Mouse (Mus musculus) kidney, embryonic 15.5 days (tissue): ENCODE results near the gene Kcnip1. TPM values are rescaled to one million over a fixed set of nuclear protein-coding genes. Genes with fewer than 3 reads are reported as not detected.

Source experiments
- ATAC-seq: fragments of 200-750 bp; cut with Nextera tagmentation; replicated peaks from 2 replicates; pipeline ENCODE4 v1.8.0; 2017; ENCODE audit warnings: moderate TSS enrichment; ENCODE audit not compliant: low FRiP score
- H3K27ac ChIP-seq: fragments of 300-500 bp; sonication (generic); 2 replicates; pipeline ENCODE4 v1.5.1; 2015; ENCODE audit warnings: mild to moderate bottlenecking, inconsistent platforms
- H3K27me3 ChIP-seq: fragments of 300-500 bp; sonication (generic); 2 replicates; pipeline ENCODE4 v1.6.1; 2015; ENCODE audit warnings: inconsistent platforms
- H3K36me3 ChIP-seq: fragments of 300-500 bp; sonication (generic); 2 replicates; pipeline ENCODE4 v1.6.1; 2015; ENCODE audit warnings: inconsistent platforms
- H3K4me1 ChIP-seq: fragments of 300-500 bp; sonication (generic); 2 replicates; pipeline ENCODE4 v1.6.1; 2015; ENCODE audit warnings: inconsistent platforms
- H3K4me2 ChIP-seq: fragments of 300-500 bp; sonication (generic); 2 replicates; pipeline ENCODE4 v1.6.1; 2015; ENCODE audit warnings: moderate library complexity, mild to moderate bottlenecking, inconsistent platforms
- H3K4me3 ChIP-seq: fragments of 300-500 bp; sonication (generic); replicated peaks from 2 replicates; pipeline ENCODE4 v1.5.1; 2015; ENCODE audit warnings: mild to moderate bottlenecking, inconsistent platforms
- H3K9ac ChIP-seq: fragments of 300-500 bp; sonication (generic); 2 replicates; pipeline ENCODE4 v1.6.1; 2015; ENCODE audit warnings: mild to moderate bottlenecking, inconsistent platforms
- H3K9me3 ChIP-seq: fragments of 300-500 bp; sonication (generic); replicated peaks from 2 replicates; pipeline ENCODE4 v1.6.1; 2016; ENCODE audit warnings: inconsistent platforms
- WGBS: fragments of 180-500 bp; shearing (Covaris S2); methylation state at CpG from one replicate; pipeline ENCODE4 v1.1.7; 2015; ENCODE audit warnings: mixed read lengths; 5-methylcytosine and 5-hydroxymethylcytosine counted together
- polyA plus RNA-seq: library from polyadenylated mRNA; unstranded; fragments of >200 nt; fragmentation: Nextera tagmentation; extraction: Ambion mirVana; gene quantifications from 2 replicates; pipeline ENCODE4 v1.2.1, GENCODE M21; 2015

Gene Kcnip1
- polyA plus RNA-seq, 1 experiment from 2014 or later: 1.4 TPM

GRCm38 (mm10) chr11:33914216-33914615, 78.7 kb downstream of the Kcnip1 start:
- Histone ChIP-seq H3K9ac (no peak overlapping the region), H3K4me1 (peaks cover 4% of the 10 kb centered on the region; the same call in 1 of the 2 replicates), H3K27ac (no peak overlapping the region), H3K9me3 (no peaks in the 10 kb centered on the region), H3K36me3 (no peaks in the 10 kb centered on the region), H3K4me3 (no peak overlapping the region), H3K27me3 (peaks cover 16% of the 10 kb centered on the region; the same call in 1 of the 2 replicates), H3K4me2 (no peak overlapping the region)
- WGBS: 44% methylated on average over 12 of the region's 12 CpGs
- no peak for ATAC-seq

DNA sequence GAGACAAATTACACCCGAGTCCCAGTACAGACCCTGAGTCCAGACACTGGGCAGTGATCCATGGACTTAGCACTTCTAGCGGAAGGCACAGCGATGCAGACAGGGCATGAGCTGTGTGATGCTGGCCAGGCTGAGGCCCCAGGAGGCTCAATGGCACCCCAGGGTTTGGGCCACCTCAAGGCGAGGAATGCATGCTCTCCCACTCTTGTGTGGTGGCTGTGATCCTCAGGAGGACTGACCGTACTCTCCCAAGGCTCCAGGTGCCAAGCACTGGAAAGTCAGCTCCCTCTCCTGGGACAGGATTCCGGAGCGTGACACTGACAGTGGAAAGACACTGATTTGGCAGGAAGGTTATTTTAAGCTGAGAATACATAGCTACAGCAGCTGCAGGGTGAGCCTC, 79.9 kb downstream of the Kcnip1 start:
- no peaks in the 10 kb centered on the region for H3K9me3 ChIP-seq
- 74% methylated on average over 7 of the region's 7 CpGs for WGBS
- H3K4me2 ChIP-seq: no peak overlapping the region
- 0 out of 2 replicates have a peak, but pooled peaks cover 8% of the 10 kb centered on the region for H3K27me3 ChIP-seq
- H3K9ac ChIP-seq: no peak overlapping the region
- ATAC-seq: no peak
- H3K4me1 ChIP-seq: peaks cover 4% of the 10 kb centered on the region; the same call in 1 of the 2 replicates
- no peak overlapping the region for H3K27ac ChIP-seq
- no peak overlapping the region for H3K4me3 ChIP-seq
- no peaks in the 10 kb centered on the region for H3K36me3 ChIP-seq

DNA sequence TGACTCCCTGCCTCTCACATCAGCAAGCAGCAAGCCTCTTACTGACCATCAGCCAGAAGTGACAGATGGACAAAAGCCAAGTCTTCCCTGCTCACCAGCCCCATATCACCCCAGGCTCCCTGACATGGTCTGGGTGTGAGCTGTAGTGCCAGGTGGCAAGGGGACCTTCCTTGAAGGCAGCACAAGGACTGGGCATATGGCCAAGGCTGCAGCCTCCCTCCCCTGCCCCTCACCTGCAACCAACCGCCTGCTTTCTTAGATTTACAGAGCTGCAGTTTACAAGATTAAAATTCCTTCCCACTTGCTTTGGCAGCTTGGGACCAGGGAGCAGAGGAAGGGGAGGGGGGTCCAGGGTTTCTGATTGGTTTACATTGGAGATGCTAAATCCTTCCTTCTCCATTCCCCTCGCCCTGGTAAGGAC, 80.8 kb downstream of the Kcnip1 start:
- H3K9me3 ChIP-seq: no peaks in the 10 kb centered on the region
- H3K27me3 ChIP-seq: 0 out of 2 replicates have a peak, but pooled peaks cover 8% of the 10 kb centered on the region
- 31% methylated on average over 2 of the region's 2 CpGs for WGBS
- no peak overlapping the region for H3K4me3 ChIP-seq
- H3K4me1 ChIP-seq: peaks cover 4% of the 10 kb centered on the region; the same call in 1 of the 2 replicates
- H3K36me3 ChIP-seq: no peaks in the 10 kb centered on the region
- peak; percentile 61; the same call in 1 of the 2 replicates for ATAC-seq
- no peak overlapping the region for H3K4me2 ChIP-seq
- H3K27ac ChIP-seq: no peak overlapping the region
- H3K9ac ChIP-seq: no peak overlapping the region

GRCm38 (mm10) chr11:33910982-33911381, 82.0 kb downstream of the Kcnip1 start:
- H3K4me2 ChIP-seq: no peak overlapping the region
- no peak overlapping the region for H3K27ac ChIP-seq
- H3K4me3 ChIP-seq: no peak overlapping the region
- ATAC-seq: no peak
- H3K27me3 ChIP-seq: 0 out of 2 replicates have a peak, but pooled peaks cover 8% of the 10 kb centered on the region
- no peaks in the 10 kb centered on the region for H3K36me3 ChIP-seq
- H3K4me1 ChIP-seq: peaks cover 4% of the 10 kb centered on the region; the same call in 1 of the 2 replicates
- H3K9me3 ChIP-seq: 0 out of 2 replicates have a peak, but pooled peaks cover 3% of the 10 kb centered on the region
- 71% methylated on average over 7 of the region's 7 CpGs for WGBS
- H3K9ac ChIP-seq: no peak overlapping the region

GRCm38 (mm10) chr11:33908360-33909175, 84.4 kb downstream of the Kcnip1 start:
- no peaks in the 10 kb centered on the region for H3K27me3 ChIP-seq
- H3K4me2 ChIP-seq: no peak overlapping the region
- WGBS: 69% methylated on average over 4 of the region's 4 CpGs
- no peak overlapping the region for H3K4me3 ChIP-seq
- no peaks in the 10 kb centered on the region for H3K36me3 ChIP-seq
- H3K9me3 ChIP-seq: 0 out of 2 replicates have a peak, but pooled peaks cover 3% of the 10 kb centered on the region
- H3K27ac ChIP-seq: no peak overlapping the region
- H3K4me1 ChIP-seq: peaks cover 4% of the 10 kb centered on the region; the same call in 1 of the 2 replicates
- ATAC-seq: no peak
- no peak overlapping the region for H3K9ac ChIP-seq

- no peak for ATAC-seq
- Histone ChIP-seq H3K4me2 (no peak overlapping the region), H3K4me3 (no peak overlapping the region), H3K36me3 (no peaks in the 10 kb centered on the region), H3K9me3 (0 out of 2 replicates have a peak, but pooled peaks cover 3% of the 10 kb centered on the region), H3K9ac (no peak overlapping the region), H3K27me3 (no peaks in the 10 kb centered on the region), H3K27ac (no peak overlapping the region), H3K4me1 (no peaks in the 10 kb centered on the region)
- WGBS: 66% methylated on average over 6 of the region's 6 CpGs
Measured at GRCm38 (mm10) chr11:33903494-33903893, 89.5 kb downstream of the Kcnip1 start.

GRCm38 (mm10) chr11:33902377-33902776, 90.6 kb downstream of the Kcnip1 start:
- Histone ChIP-seq H3K9ac (no peak overlapping the region), H3K4me3 (no peak overlapping the region), H3K4me2 (no peak overlapping the region), H3K36me3 (no peaks in the 10 kb centered on the region), H3K27me3 (no peaks in the 10 kb centered on the region), H3K27ac (no peak overlapping the region), H3K9me3 (0 out of 2 replicates have a peak, but pooled peaks cover 3% of the 10 kb centered on the region), H3K4me1 (no peaks in the 10 kb centered on the region)
- no peak for ATAC-seq
- 79% methylated on average over 10 of the region's 10 CpGs for WGBS

- no peak for ATAC-seq
- WGBS: 56% methylated on average over 2 of the region's 2 CpGs
Measured at GRCm38 (mm10) chr11:33901783-33902182, 91.2 kb downstream of the Kcnip1 start.

GRCm38 (mm10) chr11:33891084-33891483, 101.9 kb downstream of the Kcnip1 start:
- no peaks in the 10 kb centered on the region for H3K9me3 ChIP-seq
- whole genome bisulfite sequencing: 84% methylated on average over 4 of the region's 4 CpGs
- H3K9ac ChIP-seq: no peak overlapping the region
- ATAC-seq: no peak
- H3K4me2 ChIP-seq: no peak overlapping the region
- no peak overlapping the region for H3K4me3 ChIP-seq
- no peaks in the 10 kb centered on the region for H3K27me3 ChIP-seq
- H3K36me3 ChIP-seq: no peaks in the 10 kb centered on the region
- no peaks in the 10 kb centered on the region for H3K4me1 ChIP-seq
- no peak overlapping the region for H3K27ac ChIP-seq

More at GRCm38 (mm10) chr11:33901783-33902182, 91.2 kb downstream of the Kcnip1 start:
- H3K9me3 ChIP-seq: 0 out of 2 replicates have a peak, but pooled peaks cover 2% of the 10 kb centered on the region
- H3K27ac ChIP-seq: no peak overlapping the region
- no peaks in the 10 kb centered on the region for H3K4me1 ChIP-seq
- no peak overlapping the region for H3K4me3 ChIP-seq
- no peak overlapping the region for H3K9ac ChIP-seq
- no peaks in the 10 kb centered on the region for H3K36me3 ChIP-seq
- no peaks in the 10 kb centered on the region for H3K27me3 ChIP-seq
- no peak overlapping the region for H3K4me2 ChIP-seq

DNA sequence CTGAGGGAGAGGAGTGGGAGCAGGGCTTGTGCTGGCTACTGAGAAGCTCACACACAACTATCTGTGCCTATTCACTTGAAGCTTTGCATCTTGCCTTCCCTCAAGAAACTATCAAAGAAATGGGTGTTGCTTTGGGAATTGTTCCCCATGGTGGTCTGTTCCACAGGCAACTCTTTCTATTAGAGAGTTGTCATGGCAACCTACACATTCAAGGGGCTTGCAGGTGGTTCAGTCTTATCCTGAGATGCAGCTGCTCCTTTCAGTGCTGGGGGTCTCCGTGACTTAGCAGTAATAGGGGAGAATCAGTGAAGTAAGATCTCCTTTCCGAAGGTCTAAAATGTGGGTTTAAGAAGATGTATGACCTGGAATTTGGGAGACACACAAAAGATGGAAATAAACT, 102.6 kb downstream of the Kcnip1 start:
- Histone ChIP-seq H3K4me3 (no peak overlapping the region), H3K36me3 (no peaks in the 10 kb centered on the region), H3K4me1 (no peaks in the 10 kb centered on the region), H3K27me3 (no peaks in the 10 kb centered on the region), H3K4me2 (no peak overlapping the region), H3K27ac (no peak overlapping the region), H3K9me3 (no peaks in the 10 kb centered on the region), H3K9ac (no peak overlapping the region)
- ATAC-seq: no peak
- 92% methylated on average over 2 of the region's 2 CpGs for WGBS

GRCm38 (mm10) chr11:33887660-33888059, 105.3 kb downstream of the Kcnip1 start:
- Histone ChIP-seq H3K9ac (no peak overlapping the region), H3K27me3 (no peaks in the 10 kb centered on the region), H3K36me3 (no peaks in the 10 kb centered on the region), H3K4me3 (no peak overlapping the region), H3K27ac (no peak overlapping the region), H3K4me2 (no peak overlapping the region), H3K4me1 (no peaks in the 10 kb centered on the region), H3K9me3 (no peaks in the 10 kb centered on the region)
- WGBS: 90% methylated on average over 3 of the region's 3 CpGs
- no peak for ATAC-seq

GRCm38 (mm10) chr11:33885981-33886380, 107.0 kb downstream of the Kcnip1 start:
- no peak overlapping the region for H3K4me3 ChIP-seq
- WGBS: 87% methylated on average over 4 of the region's 4 CpGs
- no peak overlapping the region for H3K9ac ChIP-seq
- no peaks in the 10 kb centered on the region for H3K27me3 ChIP-seq
- no peaks in the 10 kb centered on the region for H3K36me3 ChIP-seq
- no peak overlapping the region for H3K4me2 ChIP-seq
- no peaks in the 10 kb centered on the region for H3K9me3 ChIP-seq
- no peaks in the 10 kb centered on the region for H3K4me1 ChIP-seq
- no peak for ATAC-seq
- H3K27ac ChIP-seq: no peak overlapping the region
